Mouse (Mus musculus): ENCODE results near the gene Smad3. TPM values are rescaled to one million over a fixed set of nuclear protein-coding genes. Genes with fewer than 3 reads are reported as not detected.

Smad3 gene
- polyA plus RNA-seq, 1 experiment: 25.5 TPM

- TF ChIP-seq POLR2A (IDR thresholded peaks at IDR 0.05; ENCODE audit: borderline replicate concordance, extremely low read depth, insufficient read depth, insufficient read length, poor library complexity, severe bottlenecking) (no peak), CTCF (IDR thresholded peaks at IDR 0.05; ENCODE audit: borderline replicate concordance, extremely low read depth, insufficient read depth, insufficient read length) (no peak)
- DNase-seq (ENCODE audit: low read depth): no peak
Measured at GRCm38 (mm10) chr9:63704131-63704530, 53.7 kb downstream of the Smad3 start.

GRCm38 (mm10) chr9:63703236-63703785 is 54.5 kb downstream of the Smad3 start:
- TF ChIP-seq CTCF (IDR thresholded peaks at IDR 0.05; ENCODE audit: borderline replicate concordance, extremely low read depth, insufficient read depth, insufficient read length) (no peak), POLR2A (IDR thresholded peaks at IDR 0.05; ENCODE audit: borderline replicate concordance, extremely low read depth, insufficient read depth, insufficient read length, poor library complexity, severe bottlenecking) (no peak)
- no peak for DNase-seq (ENCODE audit: low read depth)

- no peak for DNase-seq (ENCODE audit: low read depth)
- no peak for TF ChIP-seq CTCF (IDR thresholded peaks at IDR 0.05; ENCODE audit: borderline replicate concordance, extremely low read depth, insufficient read depth, insufficient read length)
Measured at GRCm38 (mm10) chr9:63702502-63703013, 55.2 kb downstream of the Smad3 start.

- no peak for TF ChIP-seq POLR2A (IDR thresholded peaks at IDR 0.05; ENCODE audit: borderline replicate concordance, extremely low read depth, insufficient read depth, insufficient read length, poor library complexity, severe bottlenecking)
- TF ChIP-seq CTCF (IDR thresholded peaks at IDR 0.05; ENCODE audit: borderline replicate concordance, extremely low read depth, insufficient read depth, insufficient read length): no peak
- DNase-seq (ENCODE audit: low read depth): no peak
Measured at GRCm38 (mm10) chr9:63701957-63702309, 55.9 kb downstream of the Smad3 start.

- no peak for DNase-seq (ENCODE audit: low read depth)
- TF ChIP-seq CTCF (IDR thresholded peaks at IDR 0.05; ENCODE audit: borderline replicate concordance, extremely low read depth, insufficient read depth, insufficient read length) (no peak), POLR2A (IDR thresholded peaks at IDR 0.05; ENCODE audit: borderline replicate concordance, extremely low read depth, insufficient read depth, insufficient read length, poor library complexity, severe bottlenecking) (no peak)
Measured at GRCm38 (mm10) chr9:63701258-63701956, 56.4 kb downstream of the Smad3 start.

- no peak for TF ChIP-seq CTCF (IDR thresholded peaks at IDR 0.05; ENCODE audit: borderline replicate concordance, extremely low read depth, insufficient read depth, insufficient read length)
- TF ChIP-seq POLR2A (IDR thresholded peaks at IDR 0.05; ENCODE audit: borderline replicate concordance, extremely low read depth, insufficient read depth, insufficient read length, poor library complexity, severe bottlenecking): no peak
- DNase-seq (ENCODE audit: low read depth): no peak
Measured at GRCm38 (mm10) chr9:63699145-63699544, 58.6 kb downstream of the Smad3 start.

- TF ChIP-seq CTCF (IDR thresholded peaks at IDR 0.05; ENCODE audit: borderline replicate concordance, extremely low read depth, insufficient read depth, insufficient read length) (no peak), POLR2A (IDR thresholded peaks at IDR 0.05; ENCODE audit: borderline replicate concordance, extremely low read depth, insufficient read depth, insufficient read length, poor library complexity, severe bottlenecking) (no peak)
- no peak for DNase-seq (ENCODE audit: low read depth)
Measured at GRCm38 (mm10) chr9:63698320-63699045, 59.3 kb downstream of the Smad3 start.

GRCm38 (mm10) chr9:63697606-63698005 is 60.2 kb downstream of the Smad3 start:
- DNase-seq (ENCODE audit: low read depth): no peak
- no peak for TF ChIP-seq POLR2A (IDR thresholded peaks at IDR 0.05; ENCODE audit: borderline replicate concordance, extremely low read depth, insufficient read depth, insufficient read length, poor library complexity, severe bottlenecking)
- no peak for TF ChIP-seq CTCF (IDR thresholded peaks at IDR 0.05; ENCODE audit: borderline replicate concordance, extremely low read depth, insufficient read depth, insufficient read length)

GRCm38 (mm10) chr9:63696463-63697105 is 61.2 kb downstream of the Smad3 start:
- TF ChIP-seq CTCF (IDR thresholded peaks at IDR 0.05; ENCODE audit: borderline replicate concordance, extremely low read depth, insufficient read depth, insufficient read length): no peak
- no peak for TF ChIP-seq POLR2A (IDR thresholded peaks at IDR 0.05; ENCODE audit: borderline replicate concordance, extremely low read depth, insufficient read depth, insufficient read length, poor library complexity, severe bottlenecking)
- no peak for DNase-seq (ENCODE audit: low read depth)

GRCm38 (mm10) chr9:63691960-63692359 is 65.8 kb downstream of the Smad3 start:
- TF ChIP-seq CTCF (IDR thresholded peaks at IDR 0.05; ENCODE audit: borderline replicate concordance, extremely low read depth, insufficient read depth, insufficient read length): no peak
- TF ChIP-seq POLR2A (IDR thresholded peaks at IDR 0.05; ENCODE audit: borderline replicate concordance, extremely low read depth, insufficient read depth, insufficient read length, poor library complexity, severe bottlenecking): no peak
- no peak for DNase-seq (ENCODE audit: low read depth)

- TF ChIP-seq POLR2A (IDR thresholded peaks at IDR 0.05; ENCODE audit: borderline replicate concordance, extremely low read depth, insufficient read depth, insufficient read length, poor library complexity, severe bottlenecking) (no peak), CTCF (IDR thresholded peaks at IDR 0.05; ENCODE audit: borderline replicate concordance, extremely low read depth, insufficient read depth, insufficient read length) (no peak)
- DNase-seq (ENCODE audit: low read depth): no peak
Measured at GRCm38 (mm10) chr9:63690511-63690910, 67.3 kb downstream of the Smad3 start.

Data from brain, embryonic 14.5 days (tissue).